Mouse (Mus musculus) cerebellum, adult 2 months (tissue): ENCODE results near the gene Lama2. TPM values are rescaled to one million over a fixed set of nuclear protein-coding genes. Genes with fewer than 3 reads are reported as not detected.

Source experiments
- DNase-seq, 2 experiments: peaks; one replicate each; pipeline ENCODE4 v3.0.0; 2021
- H3K27ac ChIP-seq: fragments of 200-500 bp; 2 replicates; pipeline ENCODE4 v1.5.1; 2012; ENCODE audit warnings: low read length, control low read depth, inconsistent platforms; ENCODE audit not compliant: insufficient read depth
- H3K27me3 ChIP-seq: fragments of 200-500 bp; 2 replicates; pipeline ENCODE4 v1.6.1; 2012; ENCODE audit warnings: inconsistent platforms, mild to moderate bottlenecking, low read length, moderate library complexity; ENCODE audit not compliant: control insufficient read depth, insufficient read depth
- H3K4me1 ChIP-seq: fragments of 200-500 bp; 2 replicates; pipeline ENCODE4 v1.6.1; 2011; ENCODE audit warnings: low read length; ENCODE audit not compliant: control insufficient read depth, insufficient read depth
- H3K4me3 ChIP-seq: fragments of 200-500 bp; replicated peaks from 2 replicates; pipeline ENCODE3; 2011; ENCODE audit warnings: mild to moderate bottlenecking, low read depth, low read length, control low read depth; ENCODE audit not compliant: insufficient read depth
- CTCF ChIP-seq: fragments of 200-500 bp; IDR thresholded peaks from 2 replicates; pipeline ENCODE4 v1.5.1; 2011; ENCODE audit warnings: low read depth, mild to moderate bottlenecking, control low read depth, low read length, moderate library complexity, borderline replicate concordance; ENCODE audit not compliant: insufficient read depth
- POLR2A ChIP-seq: fragments of 200-500 bp; IDR thresholded peaks from 2 replicates; pipeline ENCODE4 v1.6.1; 2011; ENCODE audit warnings: low read length, control low read depth, borderline replicate concordance; ENCODE audit not compliant: insufficient read depth
- WGBS: fragments of 180-500 bp; shearing (Covaris S2); methylation state at CpG from one replicate; pipeline ENCODE4 v1.1.7; 2018; 5-methylcytosine and 5-hydroxymethylcytosine counted together
- polyA plus RNA-seq: library from polyadenylated mRNA; depleted of rRNA; stranded (reverse); fragments of >200 nt; gene quantifications from 2 replicates; pipeline ENCODE4 v1.2.3, GENCODE M21; 2012

Gene Lama2
- polyA plus RNA-seq, 1 experiment = 7.3 TPM

- H3K4me1 ChIP-seq = no peaks in the 10 kb centered on the region
- TF ChIP-seq CTCF (no peak), POLR2A (no peak)
- no peak overlapping the region for H3K27ac ChIP-seq
- DNase-seq = no peak
- H3K4me3 ChIP-seq = no peak overlapping the region
- no peaks in the 10 kb centered on the region for H3K27me3 ChIP-seq
- 81% methylated on average over 4 of the region's 4 CpGs for WGBS
These were observed 2.0 kb downstream of the Lama2 start for GRCm38 (mm10) chr10:27617522-27618020.

GRCm38 (mm10) chr10:27616641-27617415 lies 2.7 kb downstream of the Lama2 start:
- Histone ChIP-seq H3K27me3 (no peaks in the 10 kb centered on the region), H3K27ac (no peak overlapping the region), H3K4me3 (peak overlapping the region; percentile 2), H3K4me1 (no peaks in the 10 kb centered on the region)
- DNase-seq = peak; percentile 2 to 16
- WGBS = 10% methylated on average over 18 of the region's 18 CpGs
- no peak for TF ChIP-seq POLR2A
- no peak for TF ChIP-seq CTCF

GRCm38 (mm10) chr10:27595675-27596074 lies 23.9 kb downstream of the Lama2 start:
- Histone ChIP-seq H3K4me3 (no peak overlapping the region), H3K4me1 (no peaks in the 10 kb centered on the region), H3K27ac (no peak overlapping the region), H3K27me3 (no peaks in the 10 kb centered on the region)
- TF ChIP-seq CTCF (no peak), POLR2A (no peak)
- no peak for DNase-seq
- 96% methylated on average over 3 of the region's 3 CpGs for WGBS

GRCm38 (mm10) chr10:27533217-27533616 lies 86.3 kb downstream of the Lama2 start:
- Histone ChIP-seq H3K27me3 (no peaks in the 10 kb centered on the region), H3K4me3 (no peak overlapping the region), H3K27ac (no peak overlapping the region), H3K4me1 (no peaks in the 10 kb centered on the region)
- TF ChIP-seq CTCF = no peak
- TF ChIP-seq POLR2A = no peak
- no peak for DNase-seq
- 62% methylated on average over 2 of the region's 2 CpGs for WGBS

DNA sequence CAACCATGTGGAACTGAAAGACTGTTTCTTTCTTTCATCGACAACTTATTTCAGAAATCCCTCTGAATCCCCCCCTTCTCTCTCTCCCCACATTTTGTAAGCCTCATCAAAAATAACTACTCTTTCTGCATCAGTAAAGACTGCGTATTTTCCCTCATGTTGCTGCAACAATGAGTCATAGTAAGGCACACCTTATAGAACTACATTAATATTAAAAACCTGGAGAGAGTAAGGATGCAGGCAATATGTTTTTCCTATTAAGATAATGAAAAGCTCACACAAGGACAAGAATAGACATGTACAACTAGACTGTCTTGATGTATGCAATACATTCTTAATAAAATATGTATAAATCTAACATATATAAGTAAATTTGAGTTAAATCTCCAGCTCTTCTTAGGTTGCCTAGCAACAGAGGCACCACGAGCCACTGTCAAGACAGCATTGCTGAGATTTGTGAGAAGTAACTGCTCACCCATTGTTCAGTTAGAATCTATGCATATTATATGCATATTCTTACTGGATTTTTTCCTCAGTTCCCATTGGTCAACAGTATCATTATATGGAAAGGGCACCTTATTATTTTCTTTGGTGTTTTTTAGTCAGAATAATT lies 110.6 kb downstream of the Lama2 start:
- H3K4me3 ChIP-seq = no peak overlapping the region
- no peak for DNase-seq
- H3K27ac ChIP-seq = no peak overlapping the region
- TF ChIP-seq POLR2A (no peak), CTCF (no peak)
- no peaks in the 10 kb centered on the region for H3K27me3 ChIP-seq
- H3K4me1 ChIP-seq = no peaks in the 10 kb centered on the region
- WGBS = 75% methylated on average over 3 of the region's 3 CpGs

DNA sequence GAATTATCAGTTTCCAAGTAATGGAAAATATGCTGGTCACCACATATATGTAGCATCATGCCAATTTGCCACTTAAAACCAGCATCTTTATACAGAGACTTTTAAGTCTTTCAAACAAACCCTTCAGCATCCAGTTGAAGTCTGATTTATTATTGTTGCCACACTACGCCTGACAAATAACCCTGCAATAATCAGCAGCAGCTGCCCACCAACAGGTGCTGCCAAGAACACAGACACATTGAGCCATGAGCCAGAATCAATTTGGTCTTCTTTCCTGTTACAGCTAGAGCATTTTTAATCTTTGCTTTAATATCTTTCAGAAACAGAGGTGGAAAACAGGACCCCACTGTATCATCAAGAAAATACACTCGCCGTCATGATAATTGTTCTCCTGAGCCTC lies 118.7 kb downstream of the Lama2 start:
- 31% methylated on average over 3 of the region's 3 CpGs for WGBS
- TF ChIP-seq CTCF (no peak), POLR2A (no peak)
- H3K27me3 ChIP-seq = no peaks in the 10 kb centered on the region
- no peak for DNase-seq
- H3K27ac ChIP-seq = no peak overlapping the region
- H3K4me3 ChIP-seq = no peak overlapping the region
- no peaks in the 10 kb centered on the region for H3K4me1 ChIP-seq

- no peak overlapping the region for H3K4me3 ChIP-seq
- TF ChIP-seq POLR2A (no peak), CTCF (no peak)
- no peaks in the 10 kb centered on the region for H3K27me3 ChIP-seq
- H3K27ac ChIP-seq = no peak overlapping the region
- 81% methylated on average over 1 of the region's 1 CpGs for WGBS
- DNase-seq = no peak
- no peaks in the 10 kb centered on the region for H3K4me1 ChIP-seq
These were observed 131.1 kb downstream of the Lama2 start for GRCm38 (mm10) chr10:27488452-27488851.

DNA sequence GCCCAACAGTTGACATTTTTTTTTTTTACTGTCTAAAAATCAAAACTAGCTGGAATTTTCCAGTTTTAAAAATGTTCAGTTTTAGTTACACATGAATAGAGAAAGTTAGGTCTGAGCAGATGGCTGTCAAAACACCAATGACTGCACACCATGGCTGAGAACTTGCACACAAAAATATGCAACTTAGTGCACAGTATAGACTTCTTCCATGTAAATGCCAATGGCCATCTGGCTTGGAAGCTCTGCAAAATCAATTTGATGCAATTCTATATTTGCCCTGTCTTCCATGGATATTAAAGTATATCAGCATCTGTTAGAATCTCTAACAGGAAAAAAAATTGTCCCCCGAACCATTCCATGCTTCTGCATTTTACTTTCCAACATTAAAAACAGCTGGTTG lies 135.5 kb downstream of the Lama2 start:
- 45% methylated on average over 1 of the region's 1 CpGs for WGBS

GRCm38 (mm10) chr10:27475540-27475939 lies 144.0 kb downstream of the Lama2 start:
- WGBS = 29% methylated on average over 3 of the region's 3 CpGs
- no peak for TF ChIP-seq POLR2A
- TF ChIP-seq CTCF = no peak

More for the DNA sequence above, 135.5 kb downstream of the Lama2 start:
- TF ChIP-seq CTCF (no peak), POLR2A (no peak)
- H3K27ac ChIP-seq = no peak overlapping the region
- no peaks in the 10 kb centered on the region for H3K27me3 ChIP-seq
- no peaks in the 10 kb centered on the region for H3K4me1 ChIP-seq
- no peak overlapping the region for H3K4me3 ChIP-seq
- no peak for DNase-seq

More at GRCm38 (mm10) chr10:27475540-27475939, 144.0 kb downstream of the Lama2 start:
- Histone ChIP-seq H3K27ac (no peak overlapping the region), H3K4me1 (no peaks in the 10 kb centered on the region), H3K4me3 (no peak overlapping the region), H3K27me3 (no peaks in the 10 kb centered on the region)
- no peak for DNase-seq
